Mouse (Mus musculus): ENCODE results near the gene Dut.
A peak's percentile ranks its signal among the peaks of the same experiment; 100 is the strongest.

Dut gene

GRCm38 (mm10) chr2:125247108-125247961 is at the start of gene Dut:
Gene Dut (plus strand): TSS chr2:125247190.
- DNase-seq (ENCODE audit: low spot score in 2 of 2): peak; percentile 94

GRCm38 (mm10) chr2:125208894-125209596 is 37.9 kb upstream of the Dut start:
- no peak for DNase-seq (ENCODE audit: low spot score in 2 of 2)

GRCm38 (mm10) chr2:125211831-125212510 is 35.0 kb upstream of the Dut start:
- no peak for DNase-seq (ENCODE audit: low spot score in 2 of 2)

GRCm38 (mm10) chr2:125214592-125214991 is 32.4 kb upstream of the Dut start:
- peak; percentile 68 to 85 for DNase-seq (ENCODE audit: low spot score in 2 of 2)

- DNase-seq (ENCODE audit: low spot score in 2 of 2): no peak
These were observed 29.7 kb upstream of the Dut start for GRCm38 (mm10) chr2:125217286-125217685.

GRCm38 (mm10) chr2:125218566-125218965 is 28.4 kb upstream of the Dut start:
- DNase-seq (ENCODE audit: low spot score in 2 of 2): no peak

GRCm38 (mm10) chr2:125219268-125219667 is 27.7 kb upstream of the Dut start:
- DNase-seq (ENCODE audit: low spot score in 2 of 2): no peak

GRCm38 (mm10) chr2:125221673-125222072 is 25.3 kb upstream of the Dut start:
- no peak for DNase-seq (ENCODE audit: low spot score in 2 of 2)

GRCm38 (mm10) chr2:125228472-125229409 is 18.2 kb upstream of the Dut start:
- no peak for DNase-seq (ENCODE audit: low spot score in 2 of 2)

GRCm38 (mm10) chr2:125232183-125232582 is 14.8 kb upstream of the Dut start:
- no peak for DNase-seq (ENCODE audit: low spot score in 2 of 2)

GRCm38 (mm10) chr2:125233537-125233936 is 13.5 kb upstream of the Dut start:
- no peak for DNase-seq (ENCODE audit: low spot score in 2 of 2)

GRCm38 (mm10) chr2:125234049-125234448 is 12.9 kb upstream of the Dut start:
- no peak for DNase-seq (ENCODE audit: low spot score in 2 of 2)

GRCm38 (mm10) chr2:125245545-125246285 is 1.3 kb upstream of the Dut start:
- DNase-seq (ENCODE audit: low spot score in 2 of 2): no peak

GRCm38 (mm10) chr2:125246669-125247068 is 321 bp upstream of the Dut start:
- DNase-seq (ENCODE audit: low spot score in 2 of 2): no peak

- DNase-seq (ENCODE audit: low spot score in 2 of 2): no peak
These were observed 909 bp downstream of the Dut start for GRCm38 (mm10) chr2:125247962-125248235.

- no peak for DNase-seq (ENCODE audit: low spot score in 2 of 2)
These were observed 1.3 kb downstream of the Dut start for GRCm38 (mm10) chr2:125248256-125248655.

- no peak for DNase-seq (ENCODE audit: low spot score in 2 of 2)
These were observed 2.3 kb downstream of the Dut start for GRCm38 (mm10) chr2:125249339-125249738.

- DNase-seq (ENCODE audit: low spot score in 2 of 2): no peak
These were observed 2.9 kb downstream of the Dut start for GRCm38 (mm10) chr2:125249874-125250273.

GRCm38 (mm10) chr2:125251781-125252180 is 4.8 kb downstream of the Dut start:
- DNase-seq (ENCODE audit: low spot score in 2 of 2): no peak

GRCm38 (mm10) chr2:125252275-125252674 is 5.3 kb downstream of the Dut start:
- peak; percentile 47 to 55 for DNase-seq (ENCODE audit: low spot score in 2 of 2)

- DNase-seq (ENCODE audit: low spot score in 2 of 2): no peak
These were observed 6.7 kb downstream of the Dut start for GRCm38 (mm10) chr2:125253699-125254098.

Measured in right cerebral cortex, postnatal 10 days (tissue).